Comparison of ENCODE assay signal across 23 mouse cellular contexts in the genomic region with DNA sequence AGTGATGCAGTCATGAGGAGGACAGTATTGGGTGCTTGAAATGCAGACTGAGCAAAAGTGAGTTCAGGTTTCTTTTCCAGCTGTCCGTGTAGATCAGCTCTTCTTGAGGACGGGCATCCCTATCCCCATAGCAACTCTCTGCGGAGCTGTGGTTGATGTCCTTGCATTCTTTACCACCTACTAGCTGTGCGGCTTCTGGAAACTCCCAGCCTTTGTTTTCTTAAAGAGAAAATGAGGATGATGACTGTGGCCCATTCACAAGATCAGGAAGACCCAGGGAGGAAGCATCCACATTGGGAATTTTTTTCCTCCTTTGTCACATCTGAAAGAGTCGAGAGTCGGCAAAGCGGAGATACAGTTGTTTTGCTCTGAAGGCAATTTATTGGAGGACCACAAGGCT.
DNase-seq lines count a peak whose midpoint lies in the region; ATAC-seq and TF ChIP-seq lines count a peak whose summit lies in the region.
"Had no signal": no experiment of that assay in that cellular context is flagged by ENCODE, and none has a peak within 500 bp of the region (broad histone marks: within the 10 kb centered on the region; RNA-seq: fewer than 3 reads in every experiment).

No protein-coding gene starts in this region.

- no peaks in the 10 kb centered on the region for H3K27me3 ChIP-seq in C2C12 (ENCODE audit: control insufficient read depth, insufficient read depth, insufficient read length)
- H3K27me3 ChIP-seq: forebrain, embryonic 13.5 days; heart, embryonic 15.5 days had no signal

- no peak overlapping the region for H3ac ChIP-seq in C2C12 (ENCODE audit: control insufficient read depth, insufficient read length, low read depth)

- TF ChIP-seq CTCF in C2C12 (IDR thresholded peaks at IDR 0.05; ENCODE audit: control insufficient read depth, insufficient read depth, insufficient read length) = no peak

- H3K4me3 ChIP-seq in C2C12 (ENCODE audit: insufficient read depth, poor library complexity, severe bottlenecking) = no peak overlapping the region
- H3K4me3 ChIP-seq: forebrain, embryonic 10.5 days; forebrain, embryonic 13.5 days; heart, embryonic 12.5 days; heart, embryonic 15.5 days had no signal

- no peaks in the 10 kb centered on the region for H3K36me3 ChIP-seq in C2C12 (ENCODE audit: control insufficient read depth, insufficient read depth)
- H3K36me3 ChIP-seq: forebrain, embryonic 10.5 days; heart, embryonic 12.5 days; heart, embryonic 15.5 days had no signal

- no peak for ATAC-seq in megakaryocyte progenitor cell, adult 5-6 weeks (replicated peaks; ENCODE audit: poor library complexity)
- ATAC-seq: forebrain, embryonic 13.5 days; forebrain, embryonic 16.5 days; hindbrain, postnatal 0 days; inflammation-experienced regulatory T-cells, adult 6 months; intestine, embryonic 16.5 days had no signal

- H3K79me3 ChIP-seq in C2C12 (ENCODE audit: low read depth) = no peaks in the 10 kb centered on the region

- peak; percentile 35 for DNase-seq in ES-CJ7 (ENCODE audit: low read depth, low spot score)
- peak; percentile 78 for DNase-seq in R1 (ENCODE audit: low read depth, low spot score)
- no peak for DNase-seq in urinary bladder, adult 18-20 months (ENCODE audit: low spot score in 2 of 2)
- no peak for DNase-seq in cerebellum, postnatal 36 days
- DNase-seq: adrenal gland, adult 2 months; adrenal gland, postnatal 14 days; cerebellum, adult 11 months; cerebellum, adult 8-10 months; cerebellum, postnatal 10 days; gastrocnemius, postnatal 14 days; heart, adult 18-20 months; heart, postnatal 10 days; heart, postnatal 4 days had no signal

- no peaks in the 10 kb centered on the region for H3K79me2 ChIP-seq in C2C12 (ENCODE audit: control insufficient read depth, insufficient read depth)

TF ChIP-seq in C2C12, 6 proteins besides CTCF, POLR2A, EP300 and RAD21:
- no peak for TF ChIP-seq USF1 (IDR thresholded peaks at IDR 0.05; ENCODE audit: low read depth)
- no peak for TF ChIP-seq FOSL1 (IDR thresholded peaks at IDR 0.05; ENCODE audit: insufficient read depth, low read length, poor library complexity, severe bottlenecking)
- peak; percentile 58 for TF ChIP-seq MYOD1 (IDR thresholded peaks at IDR 0.05; ENCODE audit: control insufficient read depth, insufficient read length, low read depth)
TF ChIP-seq in C2C12: peak in this region for 1.

Comparison
In these comparisons a context has a peak if more than half of its experiments do, and no peak if none do; other contexts are left out.
1. DNase-seq: peak in ES-CJ7 (single experiment) and R1 (single experiment); none in urinary bladder, adult 18-20 months (0 of 2) and cerebellum, postnatal 36 days (0 of 2).